Mouse (Mus musculus): ENCODE results near the gene Bag6. TPM values are rescaled to one million over a fixed set of nuclear protein-coding genes. Genes with fewer than 3 reads are reported as not detected.

Gene Bag6
- polyA plus RNA-seq (2014; fragmentation: Nextera tagmentation; extraction: Ambion mirVana) = 61.4 and 73.6 TPM in 2 replicates

- peak; percentile 89 for ATAC-seq (replicated peaks; ENCODE audit: low FRiP score)
- H3K4me2 ChIP-seq = peak within 1 kb of the TSS; percentile 97
- WGBS = under 1% methylated on average over 66 of the region's 66 CpGs
- peaks cover 18% of the 10 kb centered on the region for H3K4me1 ChIP-seq (replicated peaks; ENCODE audit: control insufficient read depth, insufficient read depth, low read length)
- no peaks in the 10 kb centered on the region for H3K27me3 ChIP-seq (replicated peaks; ENCODE audit: control insufficient read depth, insufficient read depth, low read length)
- H3K9me3 ChIP-seq (ENCODE audit: control insufficient read depth, low read length) = no peaks in the 10 kb centered on the region
- peak; percentile 96 for DNase-seq (ENCODE audit: low spot score)
- peak within 1 kb of the TSS; percentile 90 for H3K4me3 ChIP-seq (ENCODE audit: low read depth, low read length)
- H3K9ac ChIP-seq (ENCODE audit: low read depth, low read length) = peak within 1 kb of the TSS; percentile 84
- H3K36me3 ChIP-seq (ENCODE audit: control insufficient read depth, insufficient read depth, low read length) = peaks cover 19% of the 10 kb centered on the region
- H3K27ac ChIP-seq (ENCODE audit: low read depth, low read length) = peak within 1 kb of the TSS; percentile 92
These were observed at the start of gene Bag6 for GRCm38 (mm10) chr17:35134801-35135590. Gene Bag6 (plus strand): TSS chr17:35135178.

GRCm38 (mm10) chr17:35085208-35085865 is 49.6 kb upstream of the Bag6 start, which contains the start of gene Ly6g6f:
Gene Ly6g6f (minus strand): TSS chr17:35085610.
- H3K4me3 ChIP-seq (ENCODE audit: low read depth, low read length) = no peak within 1 kb of the TSS
- H3K9me3 ChIP-seq (ENCODE audit: control insufficient read depth, low read length) = no peaks in the 10 kb centered on the region
- H3K4me1 ChIP-seq (replicated peaks; ENCODE audit: control insufficient read depth, insufficient read depth, low read length) = peaks cover 17% of the 10 kb centered on the region
- H3K4me2 ChIP-seq = no peak within 1 kb of the TSS
- 39% methylated on average over 7 of the region's 7 CpGs for WGBS
- ATAC-seq (replicated peaks; ENCODE audit: low FRiP score) = no peak
- no peak within 1 kb of the TSS; the same call in 1 of the 2 replicates for H3K27ac ChIP-seq (ENCODE audit: low read depth, low read length)
- H3K9ac ChIP-seq (ENCODE audit: low read depth, low read length) = no peak within 1 kb of the TSS
- DNase-seq (ENCODE audit: low spot score) = no peak
- no peaks in the 10 kb centered on the region for H3K27me3 ChIP-seq (replicated peaks; ENCODE audit: control insufficient read depth, insufficient read depth, low read length)
- H3K36me3 ChIP-seq (ENCODE audit: control insufficient read depth, insufficient read depth, low read length) = no peaks in the 10 kb centered on the region

GRCm38 (mm10) chr17:35088151-35088550 is 46.8 kb upstream of the Bag6 start:
- H3K27ac ChIP-seq (ENCODE audit: low read depth, low read length) = no peak overlapping the region
- H3K4me1 ChIP-seq (replicated peaks; ENCODE audit: control insufficient read depth, insufficient read depth, low read length) = peaks cover 13% of the 10 kb centered on the region
- ATAC-seq (replicated peaks; ENCODE audit: low FRiP score) (no peak), DNase-seq (ENCODE audit: low spot score) (no peak)
- H3K9ac ChIP-seq (ENCODE audit: low read depth, low read length) = no peak overlapping the region
- H3K36me3 ChIP-seq (ENCODE audit: control insufficient read depth, insufficient read depth, low read length) = peaks cover 15% of the 10 kb centered on the region
- no peak overlapping the region for H3K4me2 ChIP-seq
- WGBS = 41% methylated on average over 2 of the region's 2 CpGs
- no peak overlapping the region for H3K4me3 ChIP-seq (ENCODE audit: low read depth, low read length)
- H3K27me3 ChIP-seq (replicated peaks; ENCODE audit: control insufficient read depth, insufficient read depth, low read length) = no peaks in the 10 kb centered on the region
- H3K9me3 ChIP-seq (ENCODE audit: control insufficient read depth, low read length) = no peaks in the 10 kb centered on the region

GRCm38 (mm10) chr17:35088825-35089644 is 45.9 kb upstream of the Bag6 start, which contains the start of gene Abhd16a:
Gene Abhd16a (plus strand): TSS chr17:35089263.
- H3K4me1 ChIP-seq (replicated peaks; ENCODE audit: control insufficient read depth, insufficient read depth, low read length) = peaks cover 13% of the 10 kb centered on the region
- peaks cover 15% of the 10 kb centered on the region for H3K36me3 ChIP-seq (ENCODE audit: control insufficient read depth, insufficient read depth, low read length)
- whole genome bisulfite sequencing = 2% methylated on average over 67 of the region's 67 CpGs
- peak within 1 kb of the TSS; percentile 95 for H3K27ac ChIP-seq (ENCODE audit: low read depth, low read length)
- H3K4me2 ChIP-seq = peak within 1 kb of the TSS; percentile 73
- H3K4me3 ChIP-seq (ENCODE audit: low read depth, low read length) = peak within 1 kb of the TSS; percentile 72
- no peaks in the 10 kb centered on the region for H3K9me3 ChIP-seq (ENCODE audit: control insufficient read depth, low read length)
- ATAC-seq (replicated peaks; ENCODE audit: low FRiP score) (peak; percentile 96), DNase-seq (ENCODE audit: low spot score) (peak; percentile 93)
- H3K27me3 ChIP-seq (replicated peaks; ENCODE audit: control insufficient read depth, insufficient read depth, low read length) = no peaks in the 10 kb centered on the region
- peak within 1 kb of the TSS; percentile 94 for H3K9ac ChIP-seq (ENCODE audit: low read depth, low read length)

- peak; percentile 44 for ATAC-seq (replicated peaks; ENCODE audit: low FRiP score)
- no peaks in the 10 kb centered on the region for H3K9me3 ChIP-seq (ENCODE audit: control insufficient read depth, low read length)
- peak overlapping the region; percentile 94 for H3K9ac ChIP-seq (ENCODE audit: low read depth, low read length)
- H3K4me2 ChIP-seq = peak overlapping the region; percentile 73
- peak overlapping the region; percentile 72 for H3K4me3 ChIP-seq (ENCODE audit: low read depth, low read length)
- no peak for DNase-seq (ENCODE audit: low spot score)
- peaks cover 15% of the 10 kb centered on the region for H3K36me3 ChIP-seq (ENCODE audit: control insufficient read depth, insufficient read depth, low read length)
- peak overlapping the region; percentile 95; the same call in 1 of the 2 replicates for H3K27ac ChIP-seq (ENCODE audit: low read depth, low read length)
- whole genome bisulfite sequencing = 65% methylated on average over 8 of the region's 8 CpGs
- no peaks in the 10 kb centered on the region for H3K27me3 ChIP-seq (replicated peaks; ENCODE audit: control insufficient read depth, insufficient read depth, low read length)
- peaks cover 12% of the 10 kb centered on the region for H3K4me1 ChIP-seq (replicated peaks; ENCODE audit: control insufficient read depth, insufficient read depth, low read length)
These were observed 44.6 kb upstream of the Bag6 start for GRCm38 (mm10) chr17:35090166-35090932.

GRCm38 (mm10) chr17:35092403-35093198 is 42.4 kb upstream of the Bag6 start:
- Histone ChIP-seq H3K27me3 (replicated peaks; ENCODE audit: control insufficient read depth, insufficient read depth, low read length) (no peaks in the 10 kb centered on the region), H3K9ac (ENCODE audit: low read depth, low read length) (no peak overlapping the region), H3K4me3 (ENCODE audit: low read depth, low read length) (no peak overlapping the region), H3K27ac (ENCODE audit: low read depth, low read length) (no peak overlapping the region), H3K9me3 (ENCODE audit: control insufficient read depth, low read length) (no peaks in the 10 kb centered on the region), H3K4me1 (replicated peaks; ENCODE audit: control insufficient read depth, insufficient read depth, low read length) (peaks cover 7% of the 10 kb centered on the region), H3K36me3 (ENCODE audit: control insufficient read depth, insufficient read depth, low read length) (peaks cover 25% of the 10 kb centered on the region), H3K4me2 (no peak overlapping the region)
- no peak for DNase-seq (ENCODE audit: low spot score)
- 90% methylated on average over 14 of the region's 14 CpGs for WGBS
- ATAC-seq (replicated peaks; ENCODE audit: low FRiP score) = no peak

GRCm38 (mm10) chr17:35094475-35095365 is 40.3 kb upstream of the Bag6 start:
- H3K9ac ChIP-seq (ENCODE audit: low read depth, low read length) = no peak overlapping the region
- H3K4me2 ChIP-seq = no peak overlapping the region
- peaks cover 7% of the 10 kb centered on the region for H3K4me1 ChIP-seq (replicated peaks; ENCODE audit: control insufficient read depth, insufficient read depth, low read length)
- 85% methylated on average over 15 of the region's 15 CpGs for WGBS
- H3K36me3 ChIP-seq (ENCODE audit: control insufficient read depth, insufficient read depth, low read length) = peaks cover 28% of the 10 kb centered on the region
- H3K27me3 ChIP-seq (replicated peaks; ENCODE audit: control insufficient read depth, insufficient read depth, low read length) = no peaks in the 10 kb centered on the region
- no peak overlapping the region for H3K27ac ChIP-seq (ENCODE audit: low read depth, low read length)
- ATAC-seq (replicated peaks; ENCODE audit: low FRiP score) (no peak), DNase-seq (ENCODE audit: low spot score) (no peak)
- H3K9me3 ChIP-seq (ENCODE audit: control insufficient read depth, low read length) = no peaks in the 10 kb centered on the region
- no peak overlapping the region for H3K4me3 ChIP-seq (ENCODE audit: low read depth, low read length)
